Mouse (Mus musculus) spleen, adult 2 months (tissue): ENCODE measurements around the gene Phldb2.

Source experiments
- CTCF ChIP-seq: fragments of 200-500 bp; IDR thresholded peaks from 2 replicates; pipeline ENCODE4 v1.5.1; 2011; ENCODE audit warnings: mild to moderate bottlenecking, inconsistent platforms; ENCODE audit not compliant: insufficient read depth, insufficient read length, insufficient replicate concordance; ENCODE audit errors: extremely low read depth
- POLR2A ChIP-seq: fragments of 200-500 bp; IDR thresholded peaks from 2 replicates; pipeline ENCODE4 v1.6.1; 2011; ENCODE audit warnings: low read depth, low read length, inconsistent platforms

GRCm38 (mm10) chr16:45765801-45766494, 187.4 kb downstream of the Phldb2 start:
- TF ChIP-seq POLR2A: no peak
- TF ChIP-seq CTCF: no peak
